Mouse (Mus musculus) embryonic fibroblast, embryonic 13.5 days (primary cell): ENCODE results near the gene Chchd10. TPM values are rescaled to one million over a fixed set of nuclear protein-coding genes. Genes with fewer than 3 reads are reported as not detected.

Source experiments
- H3K27ac ChIP-seq: 2 replicates; pipeline ENCODE4 v1.5.1; 2012; ENCODE audit warnings: low read length, control low read depth, inconsistent platforms; ENCODE audit not compliant: insufficient read depth
- H3K4me1 ChIP-seq: 2 replicates; pipeline ENCODE4 v1.6.1; 2011; ENCODE audit warnings: low read length; ENCODE audit not compliant: control insufficient read depth, insufficient read depth
- H3K4me3 ChIP-seq: 2 replicates; pipeline ENCODE4 v1.5.1; 2011; ENCODE audit warnings: mild to moderate bottlenecking, control low read depth, low read length; ENCODE audit not compliant: insufficient read depth
- CTCF ChIP-seq: IDR thresholded peaks from 2 replicates; pipeline ENCODE4 v1.5.1; 2011; ENCODE audit warnings: mild to moderate bottlenecking, control low read depth, low read length, moderate library complexity, borderline replicate concordance; ENCODE audit not compliant: insufficient read depth
- POLR2A ChIP-seq: IDR thresholded peaks from 2 replicates; pipeline ENCODE4 v1.6.1; 2011; ENCODE audit warnings: low read depth, mild to moderate bottlenecking, control low read depth, low read length, moderate library complexity
- polyA plus RNA-seq: library from polyadenylated mRNA; stranded (reverse); fragments of >200 nt; gene quantifications from 2 replicates; pipeline ENCODE4 v1.2.4, GENCODE M21; 2011; ENCODE audit warnings: low read depth; ENCODE audit not compliant: missing spikeins, insufficient read length

Gene Chchd10
- polyA plus RNA-seq, 1 experiment = 23.1 TPM

GRCm38 (mm10) chr10:75921726-75922560, 11.0 kb upstream of the Chchd10 start:
- peak overlapping the region; percentile 73 for H3K4me3 ChIP-seq
- TF ChIP-seq POLR2A = no peak
- no peak for TF ChIP-seq CTCF
- peaks cover 4% of the 10 kb centered on the region for H3K4me1 ChIP-seq

GRCm38 (mm10) chr10:75924324-75924723, 8.6 kb upstream of the Chchd10 start:
- TF ChIP-seq CTCF (no peak), POLR2A (no peak)
- H3K4me3 ChIP-seq = no peak overlapping the region
- H3K4me1 ChIP-seq = no peaks in the 10 kb centered on the region
- no peak overlapping the region for H3K27ac ChIP-seq

More at GRCm38 (mm10) chr10:75921726-75922560, 11.0 kb upstream of the Chchd10 start:
- peak overlapping the region; percentile 64 for H3K27ac ChIP-seq

- H3K4me1 ChIP-seq = peaks cover 3% of the 10 kb centered on the region; the same call in 1 of the 2 replicates
- TF ChIP-seq POLR2A (no peak), CTCF (no peak)
- no peak overlapping the region for H3K4me3 ChIP-seq
- no peak overlapping the region for H3K27ac ChIP-seq
Measured at GRCm38 (mm10) chr10:75926396-75926795, 6.5 kb upstream of the Chchd10 start.

GRCm38 (mm10) chr10:75930304-75930703, 2.6 kb upstream of the Chchd10 start:
- Histone ChIP-seq H3K4me3 (no peak overlapping the region), H3K4me1 (peaks cover 7% of the 10 kb centered on the region), H3K27ac (no peak overlapping the region; the same call in 1 of the 2 replicates)
- TF ChIP-seq CTCF (no peak), POLR2A (peak; percentile 27; the same call in 1 of the 2 replicates)

- H3K27ac ChIP-seq = no peak overlapping the region
- H3K4me3 ChIP-seq = peak overlapping the region; percentile 62
- H3K4me1 ChIP-seq = peaks cover 8% of the 10 kb centered on the region
- no peak for TF ChIP-seq POLR2A
- no peak for TF ChIP-seq CTCF
Measured at GRCm38 (mm10) chr10:75931311-75931710, 1.6 kb upstream of the Chchd10 start.

- Histone ChIP-seq H3K4me3 (peak overlapping the region; percentile 62), H3K4me1 (peaks cover 8% of the 10 kb centered on the region), H3K27ac (peak overlapping the region; percentile 14; the same call in 1 of the 2 replicates)
- TF ChIP-seq CTCF (no peak), POLR2A (peak; percentile 83)
Measured at GRCm38 (mm10) chr10:75932081-75932678, 750 bp upstream of the Chchd10 start.

- TF ChIP-seq CTCF = no peak
- peaks cover 5% of the 10 kb centered on the region for H3K4me1 ChIP-seq
- H3K4me3 ChIP-seq = no peak overlapping the region
- H3K27ac ChIP-seq = no peak overlapping the region
Measured at GRCm38 (mm10) chr10:75934991-75935390, 2.1 kb downstream of the Chchd10 start.

GRCm38 (mm10) chr10:75935680-75936541, 3.0 kb downstream of the Chchd10 start, which contains the start of gene Mmp11:
Gene Mmp11, minus strand, starts transcription at chr10:75936496.
- Histone ChIP-seq H3K4me3 (peak within 1 kb of the TSS; percentile 44), H3K27ac (no peak within 1 kb of the TSS), H3K4me1 (peaks cover 5% of the 10 kb centered on the region)
- TF ChIP-seq CTCF (no peak), POLR2A (0 out of 2 replicates have a peak, but pooled peaks have one; percentile 36)

- Histone ChIP-seq H3K27ac (no peak overlapping the region), H3K4me1 (peaks cover 5% of the 10 kb centered on the region)
Measured at GRCm38 (mm10) chr10:75936909-75937667, 4.2 kb downstream of the Chchd10 start.

More at GRCm38 (mm10) chr10:75936909-75937667, 4.2 kb downstream of the Chchd10 start:
- TF ChIP-seq CTCF (no peak), POLR2A (no peak)
- no peak overlapping the region for H3K4me3 ChIP-seq
